Mouse (Mus musculus) common myeloid progenitor, adult 5-6 weeks (primary cell): Measurements from ENCODE around the gene 9330182O14Rik. TPM values are rescaled to one million over a fixed set of nuclear protein-coding genes. Genes with fewer than 3 reads are reported as not detected.

Source experiments
- ATAC-seq: replicated peaks from 2 replicates; pipeline ENCODE4 v1.8.0; 2016; ENCODE audit warnings: low read depth, mild to moderate bottlenecking, moderate TSS enrichment, inconsistent platforms; ENCODE audit not compliant: poor library complexity, severe bottlenecking
- total RNA-seq: library from RNA; stranded (forward); fragments of 200-1000, 187-1606 nt; gene quantifications from 2 replicates; pipeline ENCODE4 v1.2.3, GENCODE M21; 2017

Gene 9330182O14Rik
- total RNA-seq, 1 experiment from 2014 or later: not detected

DNA sequence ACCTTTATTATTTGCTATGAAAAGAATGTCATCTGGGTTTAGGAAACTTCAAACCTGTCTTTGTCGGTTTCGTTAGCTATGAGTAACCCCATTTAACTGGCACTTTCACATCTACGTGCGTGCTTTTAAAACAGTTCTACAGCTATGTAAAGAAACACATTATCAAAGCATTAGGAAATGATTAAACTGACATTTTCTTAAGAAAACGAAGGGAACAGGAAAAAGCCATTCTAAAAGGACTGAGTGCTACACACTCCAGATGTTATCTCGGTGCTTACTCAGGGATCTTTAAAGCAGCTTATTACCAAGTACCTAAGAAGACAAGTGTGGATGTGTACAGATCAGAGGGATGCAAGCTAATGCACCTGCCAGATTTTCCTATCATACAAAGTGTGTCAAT lies 52.9 kb downstream of the 9330182O14Rik start:
- ATAC-seq: no peak
